Mouse (Mus musculus) small intestine, adult 2 months (tissue): ENCODE results near the gene Man1c1.

ENCODE experiments used
- CTCF ChIP-seq: fragments of 200-500 bp; IDR thresholded peaks from 2 replicates; pipeline ENCODE4 v1.5.1; 2012; ENCODE audit warnings: low read depth, mild to moderate bottlenecking, control low read depth, inconsistent platforms, low read length, moderate library complexity, mixed read lengths; ENCODE audit not compliant: insufficient replicate concordance, insufficient read length; ENCODE audit errors: extremely low read depth
- POLR2A ChIP-seq: fragments of 200-500 bp; IDR thresholded peaks from 2 replicates; pipeline ENCODE4 v1.6.1; 2012; ENCODE audit warnings: low read depth, mild to moderate bottlenecking, control low read depth, inconsistent platforms, low read length, moderate library complexity

- TF ChIP-seq CTCF (no peak), POLR2A (no peak)
Observed at GRCm38 (mm10) chr4:134586126-134586525, 118.0 kb downstream of the Man1c1 start.
